Mouse (Mus musculus): ENCODE data around the gene Gm9844. TPM values are rescaled to one million over a fixed set of nuclear protein-coding genes. Genes with fewer than 3 reads are reported as not detected.

The Gm9844 gene
- total and polyA plus RNA-seq, 2 experiments from 2014 or later: 26.5 to 35.2 TPM

GRCm38 (mm10) chr7:24864156-24864555 lies 2.1 kb downstream of the Gm9844 start:
- no peaks in the 10 kb centered on the region for H3K36me3 ChIP-seq (ENCODE audit: insufficient read depth)
- no peak overlapping the region for H3K4me2 ChIP-seq (ENCODE audit: low read depth)
- H3K4me1 ChIP-seq (ENCODE audit: insufficient read depth): no peaks in the 10 kb centered on the region
- no peak for DNase-seq
- H3K27ac ChIP-seq (ENCODE audit: low read depth, low read length): no peak overlapping the region
- H3K9me3 ChIP-seq (ENCODE audit: low read length): no peaks in the 10 kb centered on the region
- ATAC-seq: no peak
- TF ChIP-seq CTCF (IDR thresholded peaks at IDR 0.05; ENCODE audit: low read depth): no peak
- WGBS: 26% methylated on average over 6 of the region's 6 CpGs
- no peaks in the 10 kb centered on the region for H3K27me3 ChIP-seq (ENCODE audit: insufficient read depth, low read length)
- no peak overlapping the region for H3K4me3 ChIP-seq (ENCODE audit: low read depth, low read length)
- H3K9ac ChIP-seq: no peak overlapping the region

GRCm38 (mm10) chr7:24869080-24869479 lies 7.1 kb downstream of the Gm9844 start:
- no peak overlapping the region for H3K4me2 ChIP-seq (ENCODE audit: low read depth)
- no peaks in the 10 kb centered on the region for H3K27me3 ChIP-seq (ENCODE audit: insufficient read depth, low read length)
- H3K27ac ChIP-seq (ENCODE audit: low read depth, low read length): no peak overlapping the region
- no peaks in the 10 kb centered on the region for H3K36me3 ChIP-seq (ENCODE audit: insufficient read depth)
- 18% methylated on average over 17 of the region's 17 CpGs for WGBS
- DNase-seq: no peak
- no peak for ATAC-seq
- no peak overlapping the region for H3K4me3 ChIP-seq (ENCODE audit: low read depth, low read length)
- no peaks in the 10 kb centered on the region for H3K9me3 ChIP-seq (ENCODE audit: low read length)
- no peak for TF ChIP-seq CTCF (IDR thresholded peaks at IDR 0.05; ENCODE audit: low read depth)
- H3K9ac ChIP-seq: no peak overlapping the region
- H3K4me1 ChIP-seq (ENCODE audit: insufficient read depth): no peaks in the 10 kb centered on the region

GRCm38 (mm10) chr7:24869532-24870165 lies 7.6 kb downstream of the Gm9844 start, which contains the start of the genes Lypd4 and Dmrtc2:
Gene Lypd4, minus strand, starts transcription at chr7:24869941.
Gene Dmrtc2, plus strand, starts transcription at chr7:24870057.
- TF ChIP-seq CTCF (IDR thresholded peaks at IDR 0.05; ENCODE audit: low read depth): no peak
- WGBS: 58% methylated on average over 41 of the region's 41 CpGs
- H3K4me2 ChIP-seq (ENCODE audit: low read depth): no peak within 1 kb of the TSS
- no peaks in the 10 kb centered on the region for H3K9me3 ChIP-seq (ENCODE audit: low read length)
- no peaks in the 10 kb centered on the region for H3K36me3 ChIP-seq (ENCODE audit: insufficient read depth)
- no peak within 1 kb of the TSS for H3K4me3 ChIP-seq (ENCODE audit: low read depth, low read length)
- ATAC-seq (peak; percentile 42), DNase-seq (no peak)
- H3K9ac ChIP-seq: no peak within 1 kb of the TSS
- H3K4me1 ChIP-seq (ENCODE audit: insufficient read depth): no peaks in the 10 kb centered on the region
- H3K27ac ChIP-seq (ENCODE audit: low read depth, low read length): no peak within 1 kb of the TSS
- H3K27me3 ChIP-seq (ENCODE audit: insufficient read depth, low read length): no peaks in the 10 kb centered on the region

- WGBS: 84% methylated on average over 3 of the region's 3 CpGs
- no peak for DNase-seq
- Histone ChIP-seq H3K9ac (no peak overlapping the region), H3K4me2 (ENCODE audit: low read depth) (no peak overlapping the region), H3K27me3 (ENCODE audit: insufficient read depth, low read length) (no peaks in the 10 kb centered on the region), H3K36me3 (ENCODE audit: insufficient read depth) (no peaks in the 10 kb centered on the region), H3K4me1 (ENCODE audit: insufficient read depth) (no peaks in the 10 kb centered on the region), H3K27ac (ENCODE audit: low read depth, low read length) (no peak overlapping the region), H3K4me3 (ENCODE audit: low read depth, low read length) (no peak overlapping the region), H3K9me3 (ENCODE audit: low read length) (no peaks in the 10 kb centered on the region)
- no peak for TF ChIP-seq CTCF (IDR thresholded peaks at IDR 0.05; ENCODE audit: low read depth)
- no peak for ATAC-seq
Observed at GRCm38 (mm10) chr7:24877588-24877987, 15.6 kb downstream of the Gm9844 start.

- Histone ChIP-seq H3K27ac (ENCODE audit: low read depth, low read length) (no peak overlapping the region), H3K9me3 (ENCODE audit: low read length) (no peaks in the 10 kb centered on the region), H3K27me3 (ENCODE audit: insufficient read depth, low read length) (no peaks in the 10 kb centered on the region), H3K4me2 (ENCODE audit: low read depth) (no peak overlapping the region), H3K36me3 (ENCODE audit: insufficient read depth) (no peaks in the 10 kb centered on the region), H3K4me1 (ENCODE audit: insufficient read depth) (no peaks in the 10 kb centered on the region), H3K9ac (no peak overlapping the region), H3K4me3 (ENCODE audit: low read depth, low read length) (no peak overlapping the region)
- 24% methylated on average over 2 of the region's 2 CpGs for WGBS
- no peak for TF ChIP-seq CTCF (IDR thresholded peaks at IDR 0.05; ENCODE audit: low read depth)
- no peak for DNase-seq
- no peak for ATAC-seq
Observed at GRCm38 (mm10) chr7:24879620-24880019, 17.6 kb downstream of the Gm9844 start.

GRCm38 (mm10) chr7:24882416-24883199 lies 20.6 kb downstream of the Gm9844 start:
- ATAC-seq: no peak
- H3K9me3 ChIP-seq (ENCODE audit: low read length): no peaks in the 10 kb centered on the region
- no peak overlapping the region for H3K4me3 ChIP-seq (ENCODE audit: low read depth, low read length)
- no peak overlapping the region for H3K9ac ChIP-seq
- H3K27ac ChIP-seq (ENCODE audit: low read depth, low read length): no peak overlapping the region
- H3K4me2 ChIP-seq (ENCODE audit: low read depth): no peak overlapping the region
- 93% methylated on average over 9 of the region's 9 CpGs for WGBS
- H3K4me1 ChIP-seq (ENCODE audit: insufficient read depth): peaks cover 6% of the 10 kb centered on the region
- H3K27me3 ChIP-seq (ENCODE audit: insufficient read depth, low read length): no peaks in the 10 kb centered on the region
- TF ChIP-seq CTCF (IDR thresholded peaks at IDR 0.05; ENCODE audit: low read depth): no peak
- H3K36me3 ChIP-seq (ENCODE audit: insufficient read depth): peaks cover 20% of the 10 kb centered on the region
- DNase-seq: no peak
